Mouse (Mus musculus) thymus, adult 2 months (tissue): ENCODE measurements around the gene Ndufc1. TPM values are rescaled to one million over a fixed set of nuclear protein-coding genes. Genes with fewer than 3 reads are reported as not detected.

Experiments used
- DNase-seq: peaks from one replicate; pipeline ENCODE4 v3.0.0; 2021
- H3K27ac ChIP-seq: fragments of 200-500 bp; 2 replicates; pipeline ENCODE4 v1.5.1; 2012; ENCODE audit warnings: low read length, control low read depth; ENCODE audit not compliant: control insufficient read depth, insufficient read depth
- H3K27me3 ChIP-seq: fragments of 200-500 bp; 2 replicates; pipeline ENCODE4 v1.6.1; 2012; ENCODE audit warnings: mild to moderate bottlenecking, low read length, moderate library complexity, mixed read lengths; ENCODE audit not compliant: control insufficient read depth, insufficient read depth
- H3K36me3 ChIP-seq: fragments of 200-500 bp; 2 replicates; pipeline ENCODE4 v1.6.1; 2012; ENCODE audit warnings: mild to moderate bottlenecking, low read length, moderate library complexity; ENCODE audit not compliant: control insufficient read depth, insufficient read depth
- H3K4me1 ChIP-seq: fragments of 200-500 bp; replicated peaks from 2 replicates; pipeline ENCODE4 v1.6.1; 2012; ENCODE audit warnings: low read length; ENCODE audit not compliant: control insufficient read depth, insufficient read depth
- H3K4me3 ChIP-seq: fragments of 200-500 bp; 2 replicates; pipeline ENCODE4 v1.5.1; 2012; ENCODE audit warnings: mild to moderate bottlenecking, low read length, control low read depth, moderate library complexity; ENCODE audit not compliant: control insufficient read depth, insufficient read depth
- CTCF ChIP-seq: fragments of 200-500 bp; IDR thresholded peaks from 2 replicates; pipeline ENCODE4 v1.5.1; 2012; ENCODE audit warnings: mild to moderate bottlenecking, control low read depth, low read length, moderate library complexity, borderline replicate concordance; ENCODE audit not compliant: control insufficient read depth, poor library complexity, insufficient read depth; ENCODE audit errors: extremely low read depth
- POLR2A ChIP-seq: fragments of 200-500 bp; IDR thresholded peaks from 2 replicates; pipeline ENCODE4 v1.6.1; 2012; ENCODE audit warnings: mild to moderate bottlenecking, low read length, control low read depth, moderate library complexity; ENCODE audit not compliant: control insufficient read depth, poor library complexity, insufficient read depth; ENCODE audit errors: extremely low read depth
- WGBS: fragments of 180-500 bp; shearing (Covaris S2); methylation state at CpG from one replicate; pipeline ENCODE4 v1.1.7; 2018; 5-methylcytosine and 5-hydroxymethylcytosine counted together
- polyA plus RNA-seq: library from polyadenylated mRNA; depleted of rRNA; stranded (reverse); fragments of >200 nt; gene quantifications from 2 replicates; pipeline ENCODE4 v1.2.3, GENCODE M21; 2012

The Ndufc1 gene
- polyA plus RNA-seq, 1 experiment = 169 TPM

DNA sequence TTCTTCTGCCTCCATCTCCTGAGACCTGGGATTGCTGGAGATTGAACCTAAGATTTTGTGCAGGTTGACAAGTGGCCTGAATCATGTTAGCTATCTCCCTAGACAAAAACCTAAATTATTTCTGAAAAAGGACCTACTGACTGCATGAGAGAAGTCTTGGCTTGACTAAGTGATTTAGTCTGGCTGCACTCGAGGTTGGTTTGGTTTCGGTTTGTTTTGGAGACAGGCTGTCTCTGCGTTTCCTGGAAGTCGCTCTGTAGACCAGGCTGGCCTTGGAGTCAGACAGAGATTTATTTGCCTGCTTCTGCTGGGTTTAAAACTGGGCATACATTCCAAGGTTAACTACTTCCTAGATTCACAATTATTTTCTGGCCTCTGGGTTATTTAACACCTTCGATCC is 35.9 kb downstream of the Ndufc1 start:
- 37% methylated on average over 5 of the region's 5 CpGs for WGBS
- no peaks in the 10 kb centered on the region for H3K27me3 ChIP-seq
- TF ChIP-seq POLR2A (no peak), CTCF (no peak)
- no peaks in the 10 kb centered on the region for H3K36me3 ChIP-seq
- no peak for DNase-seq
- H3K4me1 ChIP-seq = no peaks in the 10 kb centered on the region
- H3K4me3 ChIP-seq = no peak overlapping the region
- no peak overlapping the region for H3K27ac ChIP-seq

DNA sequence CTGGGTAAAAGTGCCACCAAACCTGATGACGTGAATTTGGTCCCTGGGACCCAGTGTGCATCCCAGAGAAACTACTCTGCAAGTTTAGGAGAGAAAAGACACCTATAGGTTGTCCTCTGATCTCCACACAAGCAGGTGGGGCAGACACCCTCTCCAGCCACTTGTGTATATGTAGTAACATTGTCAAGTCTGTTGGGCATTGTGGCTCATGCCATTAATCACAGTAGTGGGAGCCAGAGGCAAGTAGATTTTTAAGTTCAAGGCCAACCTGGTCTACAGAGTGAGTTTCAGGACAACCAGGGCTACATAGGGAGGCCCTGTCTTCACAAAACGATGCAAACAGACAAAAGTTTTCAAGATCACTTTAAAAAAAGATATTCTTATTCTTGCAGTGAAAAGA is 37.0 kb downstream of the Ndufc1 start:
- DNase-seq = no peak
- Histone ChIP-seq H3K4me1 (no peaks in the 10 kb centered on the region), H3K27ac (no peak overlapping the region), H3K4me3 (no peak overlapping the region), H3K36me3 (no peaks in the 10 kb centered on the region), H3K27me3 (no peaks in the 10 kb centered on the region)
- TF ChIP-seq CTCF (no peak), POLR2A (no peak)
- WGBS = 99% methylated on average over 2 of the region's 2 CpGs

DNA sequence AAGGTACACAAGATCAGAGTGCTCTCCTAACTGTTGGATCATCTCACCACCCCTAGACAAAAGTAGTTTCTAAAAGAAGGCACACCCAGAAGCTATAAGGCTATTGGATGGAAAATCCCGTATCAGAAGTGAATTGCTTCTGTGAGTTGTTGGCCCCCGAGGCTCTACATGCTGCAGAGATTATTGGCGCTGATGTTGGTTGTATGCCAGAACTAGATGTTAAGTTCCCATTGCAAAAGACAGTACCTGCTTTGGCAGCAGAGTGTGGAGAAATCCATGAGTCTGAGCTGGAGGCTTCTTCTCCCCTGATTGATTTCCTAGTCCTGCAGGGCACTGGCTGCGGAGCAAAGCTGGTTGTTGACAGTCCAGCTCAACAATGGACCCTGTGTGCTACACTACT is 40.8 kb downstream of the Ndufc1 start:
- no peaks in the 10 kb centered on the region for H3K27me3 ChIP-seq
- H3K27ac ChIP-seq = no peak overlapping the region
- H3K36me3 ChIP-seq = no peaks in the 10 kb centered on the region
- DNase-seq = no peak
- no peak for TF ChIP-seq CTCF
- no peak for TF ChIP-seq POLR2A
- H3K4me1 ChIP-seq = peaks cover 2% of the 10 kb centered on the region; the same call in 1 of the 2 replicates
- 94% methylated on average over 4 of the region's 4 CpGs for WGBS
- no peak overlapping the region for H3K4me3 ChIP-seq

DNA sequence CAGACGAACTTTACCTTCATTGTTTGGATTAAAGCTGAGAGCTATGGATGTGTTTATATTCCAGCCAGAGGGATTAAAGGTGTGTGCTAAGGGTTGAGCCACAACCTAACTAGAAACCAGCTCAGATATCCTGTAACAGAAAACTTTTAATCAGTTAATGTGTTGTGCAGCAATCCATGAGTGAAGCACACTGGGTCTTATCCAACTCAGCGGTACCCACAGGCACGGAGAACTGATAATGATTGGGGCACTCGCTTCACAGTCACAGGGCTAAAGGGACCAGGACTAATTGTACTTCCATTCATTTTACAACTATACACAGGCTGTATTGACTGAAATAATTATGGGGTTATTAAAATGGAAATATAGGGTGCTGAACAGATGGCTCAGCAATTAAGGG is 41.9 kb downstream of the Ndufc1 start:
- Histone ChIP-seq H3K27me3 (no peaks in the 10 kb centered on the region), H3K4me3 (no peak overlapping the region), H3K27ac (no peak overlapping the region), H3K36me3 (no peaks in the 10 kb centered on the region), H3K4me1 (peaks cover 2% of the 10 kb centered on the region; the same call in 1 of the 2 replicates)
- TF ChIP-seq CTCF = no peak
- no peak for TF ChIP-seq POLR2A
- 96% methylated on average over 4 of the region's 4 CpGs for WGBS
- no peak for DNase-seq

DNA sequence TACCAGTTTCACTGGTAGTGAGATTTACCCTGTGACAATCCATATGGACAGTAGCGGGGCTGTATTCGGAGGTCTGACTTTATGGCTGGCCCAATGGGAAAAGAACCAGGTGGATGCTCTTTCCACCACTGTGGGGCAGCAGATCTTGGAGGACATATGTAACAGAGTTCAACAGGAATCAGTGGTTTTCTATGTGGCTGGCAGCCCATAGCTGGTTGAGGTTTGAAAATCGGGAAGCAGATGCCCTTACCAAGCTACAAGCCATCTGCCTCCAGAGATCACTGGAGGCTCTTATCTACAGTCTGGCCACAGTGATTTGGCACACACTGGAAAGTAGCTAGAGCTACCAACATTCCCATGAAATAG is 43.3 kb downstream of the Ndufc1 start:
- 1% methylated on average over 3 of the region's 3 CpGs for WGBS
- DNase-seq = no peak
- Histone ChIP-seq H3K27me3 (no peaks in the 10 kb centered on the region), H3K4me1 (peaks cover 2% of the 10 kb centered on the region; the same call in 1 of the 2 replicates), H3K4me3 (no peak overlapping the region), H3K27ac (no peak overlapping the region), H3K36me3 (no peaks in the 10 kb centered on the region)
- TF ChIP-seq CTCF = no peak
- TF ChIP-seq POLR2A = no peak

DNA sequence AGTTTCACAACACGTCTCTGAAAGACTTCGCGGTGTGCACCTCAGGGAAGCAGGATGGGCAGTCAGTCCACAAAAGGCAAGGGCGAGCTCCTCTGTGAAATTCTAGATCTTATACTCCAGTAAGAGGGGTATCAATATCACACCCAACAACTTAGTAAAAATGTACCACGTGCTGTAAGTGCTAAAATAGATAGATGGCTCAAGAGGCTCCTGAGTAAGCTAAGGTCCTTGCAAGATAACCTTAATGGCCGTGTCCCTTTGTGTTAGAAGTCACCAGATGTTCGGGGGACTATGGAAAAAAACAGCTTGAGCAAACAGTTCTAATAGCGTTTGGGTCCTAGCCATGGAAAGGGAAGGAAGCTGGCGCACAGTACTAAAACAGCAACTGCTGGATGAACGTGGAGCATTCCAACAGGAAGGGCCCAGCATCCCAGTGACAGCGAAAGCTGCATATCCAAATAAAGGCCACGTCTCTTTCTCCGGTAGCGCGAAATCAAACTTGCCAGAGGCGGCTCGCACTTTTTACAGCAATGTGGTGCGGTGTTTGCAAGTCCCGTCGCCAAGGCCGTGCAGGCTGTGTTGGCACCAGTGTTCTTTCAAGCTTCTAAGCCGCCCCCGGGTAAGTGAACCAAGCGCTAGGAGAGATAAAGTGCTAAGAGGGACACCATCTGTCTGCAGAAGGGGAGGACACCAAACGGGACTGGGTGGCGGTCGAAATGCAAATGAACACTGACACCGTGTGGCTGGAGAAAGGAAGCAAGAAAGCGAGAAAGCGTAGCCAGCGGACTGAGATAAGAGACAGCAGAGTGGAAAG is 43.9 kb downstream of the Ndufc1 start:
- no peaks in the 10 kb centered on the region for H3K27me3 ChIP-seq
- no peaks in the 10 kb centered on the region for H3K36me3 ChIP-seq
- H3K4me1 ChIP-seq = peaks cover 2% of the 10 kb centered on the region; the same call in 1 of the 2 replicates
- peak; percentile 78 for DNase-seq
- WGBS = 11% methylated on average over 31 of the region's 31 CpGs
- no peak overlapping the region for H3K27ac ChIP-seq
- no peak for TF ChIP-seq POLR2A
- peak; percentile 72; the same call in 1 of the 2 replicates for TF ChIP-seq CTCF
- H3K4me3 ChIP-seq = peak overlapping the region; percentile 24
